Mouse (Mus musculus): Measurements from ENCODE around the gene Arsg.

DNA sequence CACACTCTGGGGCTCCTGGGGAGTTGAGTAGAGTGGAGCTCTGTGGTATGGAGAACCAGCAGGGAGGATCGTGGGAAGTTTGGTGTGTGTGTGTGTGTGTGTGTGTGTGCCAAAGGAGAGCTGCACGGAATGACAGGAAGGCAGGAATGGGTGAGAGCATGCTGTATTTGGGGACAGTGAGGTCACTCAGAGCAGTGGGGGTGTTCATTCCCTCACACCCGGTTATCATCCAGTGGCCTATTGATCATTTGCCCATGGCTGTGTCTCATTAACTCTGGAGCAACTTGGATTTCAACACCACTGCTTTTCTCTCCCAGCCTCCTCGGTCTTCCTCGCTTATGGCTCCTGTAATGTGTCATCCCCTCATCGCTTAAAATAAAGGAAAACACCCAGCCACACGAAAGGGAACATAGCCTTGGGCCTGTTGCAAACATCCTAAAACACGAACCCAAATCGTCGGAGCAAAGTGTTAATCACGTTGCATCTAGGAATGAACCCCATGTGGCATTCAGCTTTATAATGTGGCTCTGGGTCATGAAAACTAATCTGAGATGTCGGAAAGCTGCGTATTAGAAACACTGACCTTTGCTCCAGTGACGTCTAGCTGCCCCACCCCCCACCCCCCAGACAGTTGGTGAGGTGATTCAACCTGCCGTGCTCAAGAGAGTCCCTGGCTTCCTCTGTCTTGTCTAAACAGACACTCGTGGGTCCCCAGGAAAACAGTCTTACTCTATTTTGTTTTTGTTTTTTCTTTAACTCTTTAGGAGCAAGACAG lies 4.6 kb downstream of the Arsg start:
- no peak for TF ChIP-seq CTCF (IDR thresholded peaks at IDR 0.05; ENCODE audit: low read depth, low read length)
- no peak for TF ChIP-seq POLR2A (IDR thresholded peaks at IDR 0.05; ENCODE audit: insufficient read depth, low read length)
- no peak for TF ChIP-seq EP300 (IDR thresholded peaks at IDR 0.05; ENCODE audit: insufficient read depth, low read depth, low read length)

Data from ES-Bruce4 (cell line).